Mouse (Mus musculus): ENCODE data around the gene Ccdc36.

DNA sequence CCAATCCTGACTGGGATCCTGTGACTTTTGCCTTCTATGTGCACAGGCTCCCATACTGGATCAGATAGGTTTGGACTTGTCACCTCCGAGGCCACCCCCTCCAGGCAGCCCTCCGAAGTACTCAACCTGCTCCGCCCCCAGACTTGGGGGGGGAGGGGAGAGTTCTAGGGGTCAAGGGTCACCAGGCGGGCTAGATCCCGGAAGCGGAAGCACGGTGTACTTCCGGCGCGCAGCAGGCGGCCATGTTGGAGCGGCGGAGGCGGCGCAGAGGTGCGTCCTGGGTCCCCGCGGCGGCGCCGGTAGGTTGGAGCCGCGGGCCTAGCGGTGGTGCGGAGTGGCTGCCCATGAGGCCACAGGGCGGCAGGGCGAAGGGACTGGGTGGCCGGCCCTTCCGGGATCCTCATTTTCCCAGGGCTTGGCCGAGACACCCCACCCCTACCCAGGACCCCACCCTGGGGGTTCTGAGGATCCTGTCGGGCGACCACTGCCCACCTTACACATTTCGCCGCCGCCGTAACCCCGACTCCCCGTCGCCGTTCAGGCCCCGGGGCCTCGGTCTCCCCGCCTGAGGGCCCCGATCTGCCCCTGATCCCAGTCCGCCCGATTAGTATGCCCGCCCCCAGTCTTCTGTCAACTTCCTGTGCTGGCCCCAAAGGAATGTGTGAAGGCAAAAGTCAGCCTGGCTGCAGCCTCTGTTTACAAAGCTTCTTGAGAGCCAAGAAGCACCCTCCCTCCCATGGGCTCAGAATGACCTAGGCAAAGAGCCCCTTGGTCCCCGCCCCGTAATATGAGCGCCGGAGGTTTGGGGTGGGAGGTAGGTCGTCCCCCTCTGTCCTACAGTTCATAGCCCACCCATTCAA is 32.3 kb upstream of the Ccdc36 start, which contains the start of gene Ccdc71:
- TF ChIP-seq CTCF (IDR thresholded peaks at IDR 0.05; ENCODE audit: low read depth), result no peak
- TF ChIP-seq EP300 (IDR thresholded peaks at IDR 0.05; ENCODE audit: low read depth), result no peak

All from liver, postnatal 0 days (tissue).